Mouse (Mus musculus): Measurements from ENCODE around the gene Gm13271. TPM values are rescaled to one million over a fixed set of nuclear protein-coding genes. Genes with fewer than 3 reads are reported as not detected.
"Not testable (repeated sequence)": the region's sequence is repeated elsewhere in the genome, so short reads cannot be mapped to it uniquely, and the experiment has no call there.

Gm13271 gene
- polyA plus RNA-seq, 2 experiments = not detected

- peak; percentile 75 for TF ChIP-seq CTCF (IDR thresholded peaks at IDR 0.05; ENCODE audit: low read depth)
- Histone ChIP-seq H3K4me3 (ENCODE audit: insufficient read depth in 1 of 2, low read depth in 2 of 2, low read length in 2 of 2) (peak overlapping the region; percentile 6 to 43; a peak in 3 of 4 replicates), H3K4me2 (ENCODE audit: low read depth) (peak overlapping the region; percentile 42)
- H3K36me3 ChIP-seq (replicated peaks; ENCODE audit: control insufficient read depth, insufficient read depth, low read depth); H3K27ac ChIP-seq; H3K9me3 ChIP-seq (ENCODE audit: control insufficient read depth, low read length); H3K27me3 ChIP-seq (ENCODE audit: control insufficient read depth, insufficient read depth, low read length); ATAC-seq (ENCODE audit: insufficient read depth); H3K9ac ChIP-seq (replicated peaks); H3K4me1 ChIP-seq (replicated peaks; ENCODE audit: control insufficient read depth in 2 of 2, insufficient read depth in 2 of 2, low read length in 1 of 2): not testable (repeated sequence)
- peak in 1 of 3 experiments; percentile 67 for DNase-seq (ENCODE audit: low read depth in 3 of 3, low spot score in 3 of 3)
- under 1% methylated on average over 24 of the region's 28 CpGs for WGBS (ENCODE audit: insufficient replicate concordance)
These were observed 5.8 kb downstream of the Gm13271 start for GRCm38 (mm10) chr4:88760431-88760830.

GRCm38 (mm10) chr4:88761776-88762175 lies 7.1 kb downstream of the Gm13271 start:
- H3K4me1 ChIP-seq (replicated peaks; ENCODE audit: control insufficient read depth in 2 of 2, insufficient read depth in 2 of 2, low read length in 1 of 2); DNase-seq (ENCODE audit: low read depth in 3 of 3, low spot score in 3 of 3); H3K4me3 ChIP-seq (ENCODE audit: insufficient read depth in 1 of 2, low read depth in 2 of 2, low read length in 2 of 2); H3K9ac ChIP-seq (replicated peaks); H3K36me3 ChIP-seq (replicated peaks; ENCODE audit: control insufficient read depth, insufficient read depth, low read depth); ATAC-seq (ENCODE audit: insufficient read depth); H3K4me2 ChIP-seq (ENCODE audit: low read depth); H3K27ac ChIP-seq; H3K9me3 ChIP-seq (ENCODE audit: control insufficient read depth, low read length); H3K27me3 ChIP-seq (ENCODE audit: control insufficient read depth, insufficient read depth, low read length): not testable (repeated sequence)
- 58% methylated on average over 6 of the region's 8 CpGs for WGBS (ENCODE audit: insufficient replicate concordance)

DNA sequence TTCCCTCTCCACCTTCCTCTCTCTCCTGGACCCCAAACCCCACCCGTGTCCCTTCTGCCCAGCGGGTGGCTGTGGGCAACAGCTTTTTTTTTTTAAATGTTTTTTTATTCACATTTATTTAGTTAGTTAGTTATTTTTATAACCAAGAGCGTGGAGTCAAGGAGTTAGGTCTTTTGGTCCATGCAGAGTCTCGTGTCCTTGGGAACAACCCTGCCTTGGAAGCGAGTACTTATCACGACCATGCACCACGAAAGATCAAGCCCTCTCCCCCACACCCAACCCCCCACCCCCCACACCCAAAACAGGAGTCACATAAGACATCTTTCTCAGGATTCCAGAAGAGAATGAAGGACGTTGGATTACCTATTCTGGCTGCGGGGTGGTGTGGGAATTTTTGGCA lies 7.7 kb downstream of the Gm13271 start:
- H3K4me2 ChIP-seq (ENCODE audit: low read depth); DNase-seq (ENCODE audit: low read depth in 3 of 3, low spot score in 3 of 3); H3K4me3 ChIP-seq (ENCODE audit: insufficient read depth in 1 of 2, low read depth in 2 of 2, low read length in 2 of 2); H3K9me3 ChIP-seq (ENCODE audit: control insufficient read depth, low read length); H3K36me3 ChIP-seq (replicated peaks; ENCODE audit: control insufficient read depth, insufficient read depth, low read depth); H3K27me3 ChIP-seq (ENCODE audit: control insufficient read depth, insufficient read depth, low read length); H3K4me1 ChIP-seq (replicated peaks; ENCODE audit: control insufficient read depth in 2 of 2, insufficient read depth in 2 of 2, low read length in 1 of 2); ATAC-seq (ENCODE audit: insufficient read depth); H3K9ac ChIP-seq (replicated peaks); H3K27ac ChIP-seq: not testable (repeated sequence)
- 41% methylated on average over 9 of the region's 9 CpGs for WGBS (ENCODE audit: insufficient replicate concordance)

DNA sequence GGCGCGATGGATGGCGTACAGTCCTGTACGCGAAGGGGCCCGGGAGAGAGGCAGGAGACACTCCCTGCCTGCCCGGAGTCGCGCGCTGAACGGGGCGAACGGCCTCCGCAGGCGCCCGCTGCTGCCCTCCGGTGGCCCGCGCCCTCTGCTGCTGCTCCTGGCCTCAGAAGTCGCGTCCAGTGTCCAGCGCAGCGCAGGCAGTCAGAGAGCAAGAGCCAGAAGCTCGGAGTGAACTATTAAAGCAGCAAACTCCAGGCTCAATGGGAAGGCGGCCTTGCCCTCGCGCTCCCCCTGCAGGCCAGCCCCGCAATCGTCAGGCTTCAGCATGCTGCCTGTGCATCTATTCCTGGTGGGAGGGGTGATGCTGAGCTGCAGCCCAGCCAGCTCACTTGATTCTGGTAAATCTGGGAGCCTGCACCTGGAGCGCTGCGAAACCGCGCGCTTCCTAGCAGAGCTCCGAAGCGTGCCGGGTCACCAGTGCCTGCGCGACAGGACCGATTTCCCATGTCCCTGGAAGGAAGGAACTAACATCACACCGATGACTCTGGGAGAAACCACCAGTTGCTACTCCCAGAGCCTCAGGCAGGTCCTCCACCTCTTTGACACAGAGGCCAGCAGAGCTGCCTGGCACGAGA lies 8.8 kb downstream of the Gm13271 start:
- peak in 1 of 3 experiments; percentile 52 for DNase-seq (ENCODE audit: low read depth in 3 of 3, low spot score in 3 of 3)
- not testable (repeated sequence) for H3K4me1 ChIP-seq (replicated peaks; ENCODE audit: control insufficient read depth in 2 of 2, insufficient read depth in 2 of 2, low read length in 1 of 2); H3K9me3 ChIP-seq (ENCODE audit: control insufficient read depth, low read length); H3K36me3 ChIP-seq (replicated peaks; ENCODE audit: control insufficient read depth, insufficient read depth, low read depth); ATAC-seq (ENCODE audit: insufficient read depth); H3K27ac ChIP-seq; H3K9ac ChIP-seq (replicated peaks); H3K27me3 ChIP-seq (ENCODE audit: control insufficient read depth, insufficient read depth, low read length)
- WGBS (ENCODE audit: insufficient replicate concordance) = 5% methylated on average over 23 of the region's 42 CpGs
- peak overlapping the region; percentile 39 to 48 for H3K4me3 ChIP-seq (ENCODE audit: insufficient read depth in 1 of 2, low read depth in 2 of 2, low read length in 2 of 2)
- peak overlapping the region; percentile 63 for H3K4me2 ChIP-seq (ENCODE audit: low read depth)
- TF ChIP-seq CTCF (IDR thresholded peaks at IDR 0.05; ENCODE audit: low read depth) = peak; percentile 73

DNA sequence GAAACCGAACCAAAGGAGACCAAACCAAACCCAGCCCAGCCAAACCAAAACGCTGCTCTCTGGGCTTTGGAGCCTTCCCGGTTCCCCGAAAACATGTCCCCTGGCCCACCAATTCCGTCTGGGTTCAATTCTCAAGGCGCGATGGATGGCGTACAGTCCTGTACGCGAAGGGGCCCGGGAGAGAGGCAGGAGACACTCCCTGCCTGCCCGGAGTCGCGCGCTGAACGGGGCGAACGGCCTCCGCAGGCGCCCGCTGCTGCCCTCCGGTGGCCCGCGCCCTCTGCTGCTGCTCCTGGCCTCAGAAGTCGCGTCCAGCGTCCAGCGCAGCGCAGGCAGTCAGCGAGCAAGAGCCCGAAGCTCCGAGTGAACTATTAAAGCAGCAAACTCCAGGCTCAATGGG lies 18.9 kb downstream of the Gm13271 start, which contains the start of gene Gm13290:
Gm13290 (plus strand) TSS at position 301 of the 400 bp plus-strand sequence.
- H3K4me2 ChIP-seq (ENCODE audit: low read depth); H3K36me3 ChIP-seq (replicated peaks; ENCODE audit: control insufficient read depth, insufficient read depth, low read depth); ATAC-seq (ENCODE audit: insufficient read depth); H3K9me3 ChIP-seq (ENCODE audit: control insufficient read depth, low read length); H3K27ac ChIP-seq; H3K27me3 ChIP-seq (ENCODE audit: control insufficient read depth, insufficient read depth, low read length); H3K9ac ChIP-seq (replicated peaks); DNase-seq (ENCODE audit: low read depth in 3 of 3, low spot score in 3 of 3); H3K4me1 ChIP-seq (replicated peaks; ENCODE audit: control insufficient read depth in 2 of 2, insufficient read depth in 2 of 2, low read length in 1 of 2); H3K4me3 ChIP-seq (ENCODE audit: insufficient read depth in 1 of 2, low read depth in 2 of 2, low read length in 2 of 2): not testable (repeated sequence)
- WGBS (ENCODE audit: insufficient replicate concordance) = no CpG with 5 or more reads among the region's 32 CpGs

DNA sequence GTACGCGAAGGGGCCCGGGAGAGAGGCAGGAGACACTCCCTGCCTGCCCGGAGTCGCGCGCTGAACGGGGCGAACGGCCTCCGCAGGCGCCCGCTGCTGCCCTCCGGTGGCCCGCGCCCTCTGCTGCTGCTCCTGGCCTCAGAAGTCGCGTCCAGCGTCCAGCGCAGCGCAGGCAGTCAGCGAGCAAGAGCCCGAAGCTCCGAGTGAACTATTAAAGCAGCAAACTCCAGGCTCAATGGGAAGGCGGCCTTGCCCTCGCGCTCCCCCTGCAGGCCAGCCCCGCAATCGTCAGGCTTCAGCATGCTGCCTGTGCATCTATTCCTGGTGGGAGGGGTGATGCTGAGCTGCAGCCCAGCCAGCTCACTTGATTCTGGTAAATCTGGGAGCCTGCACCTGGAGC lies 22.0 kb downstream of the Gm13271 start, which contains the start of gene Gm13289:
Gm13289 (plus strand) TSS at position 301 of the 400 bp plus-strand sequence.
- not testable (repeated sequence) for H3K4me2 ChIP-seq (ENCODE audit: low read depth); ATAC-seq (ENCODE audit: insufficient read depth); H3K9me3 ChIP-seq (ENCODE audit: control insufficient read depth, low read length); H3K36me3 ChIP-seq (replicated peaks; ENCODE audit: control insufficient read depth, insufficient read depth, low read depth); H3K27me3 ChIP-seq (ENCODE audit: control insufficient read depth, insufficient read depth, low read length); H3K4me3 ChIP-seq (ENCODE audit: insufficient read depth in 1 of 2, low read depth in 2 of 2, low read length in 2 of 2); DNase-seq (ENCODE audit: low read depth in 3 of 3, low spot score in 3 of 3); H3K27ac ChIP-seq; H3K4me1 ChIP-seq (replicated peaks; ENCODE audit: control insufficient read depth in 2 of 2, insufficient read depth in 2 of 2, low read length in 1 of 2); H3K9ac ChIP-seq (replicated peaks)
- WGBS (ENCODE audit: insufficient replicate concordance) = no CpG with 5 or more reads among the region's 29 CpGs

- DNase-seq (ENCODE audit: low read depth in 3 of 3, low spot score in 3 of 3); H3K4me2 ChIP-seq (ENCODE audit: low read depth); H3K4me1 ChIP-seq (replicated peaks; ENCODE audit: control insufficient read depth in 2 of 2, insufficient read depth in 2 of 2, low read length in 1 of 2); H3K4me3 ChIP-seq (ENCODE audit: insufficient read depth in 1 of 2, low read depth in 2 of 2, low read length in 2 of 2); H3K27me3 ChIP-seq (ENCODE audit: control insufficient read depth, insufficient read depth, low read length); H3K9me3 ChIP-seq (ENCODE audit: control insufficient read depth, low read length); H3K27ac ChIP-seq; H3K9ac ChIP-seq (replicated peaks); ATAC-seq (ENCODE audit: insufficient read depth); H3K36me3 ChIP-seq (replicated peaks; ENCODE audit: control insufficient read depth, insufficient read depth, low read depth): not testable (repeated sequence)
- WGBS (ENCODE audit: insufficient replicate concordance) = no CpG with 5 or more reads among the region's 29 CpGs
These were observed 24.9 kb downstream of the Gm13271 start, which contains the start of gene Gm13272 for GRCm38 (mm10) chr4:88779550-88779949. Gene Gm13272, plus strand, starts transcription at chr4:88779850.

GRCm38 (mm10) chr4:88780320-88780719 lies 25.7 kb downstream of the Gm13271 start:
- H3K9me3 ChIP-seq (ENCODE audit: control insufficient read depth, low read length); H3K27me3 ChIP-seq (ENCODE audit: control insufficient read depth, insufficient read depth, low read length); H3K4me3 ChIP-seq (ENCODE audit: insufficient read depth in 1 of 2, low read depth in 2 of 2, low read length in 2 of 2); H3K27ac ChIP-seq; DNase-seq (ENCODE audit: low read depth in 3 of 3, low spot score in 3 of 3); ATAC-seq (ENCODE audit: insufficient read depth); H3K9ac ChIP-seq (replicated peaks); H3K4me2 ChIP-seq (ENCODE audit: low read depth); H3K36me3 ChIP-seq (replicated peaks; ENCODE audit: control insufficient read depth, insufficient read depth, low read depth); H3K4me1 ChIP-seq (replicated peaks; ENCODE audit: control insufficient read depth in 2 of 2, insufficient read depth in 2 of 2, low read length in 1 of 2): not testable (repeated sequence)
- WGBS (ENCODE audit: insufficient replicate concordance) = 33% methylated on average over 15 of the region's 18 CpGs
